Mouse (Mus musculus) activated CD4-positive, CD25-positive, alpha-beta regulatory T cell, adult 9 weeks (primary cell): Measurements from ENCODE around the gene Defb29. TPM values are rescaled to one million over a fixed set of nuclear protein-coding genes. Genes with fewer than 3 reads are reported as not detected.

Experiments used
- polyA plus RNA-seq: library from polyadenylated mRNA; unstranded; fragments of 100-300 nt; shearing (Covaris generic); gene quantifications from one replicate; pipeline ENCODE4 v1.2.1, GENCODE M21; 2017

The Defb29 gene
- not detected for polyA plus RNA-seq

GRCm38 (mm10) chr2:152539944-152540710, at the start of gene Defb29:
Gene Defb29, minus strand, starts transcription at chr2:152540098.

GRCm38 (mm10) chr2:152580107-152580506, 40.2 kb upstream of the Defb29 start, which contains the start of gene Defb19:
Gene Defb19, minus strand, starts transcription at chr2:152580312.

GRCm38 (mm10) chr2:152572114-152572794, 32.4 kb upstream of the Defb29 start, which contains the start of gene Defb21:
Gene Defb21, plus strand, starts transcription at chr2:152572744.

GRCm38 (mm10) chr2:152569038-152569437, 29.1 kb upstream of the Defb29 start, which contains the start of gene Gm17416:
Gene Gm17416, plus strand, starts transcription at chr2:152569338.

GRCm38 (mm10) chr2:152517981-152518380, 21.9 kb downstream of the Defb29 start, which contains the start of gene Defb28:
Gene Defb28, plus strand, starts transcription at chr2:152518255.

GRCm38 (mm10) chr2:152511592-152511991, 28.3 kb downstream of the Defb29 start, which contains the start of gene Defb26:
Gene Defb26, minus strand, starts transcription at chr2:152511692.

GRCm38 (mm10) chr2:152490038-152490437, 49.9 kb downstream of the Defb29 start, which contains the start of gene Defb22:
Gene Defb22, minus strand, starts transcription at chr2:152490138.

Other genes with a start within 250 kb of the Defb29 start
- 39.3 TPM for gene Tbc1d20, start 246.3 kb downstream of the Defb29 start, polyA plus RNA-seq
- gene Rbck1, start 207.4 kb downstream of the Defb29 start, polyA plus RNA-seq = 339 TPM
- gene Trib3, start 196.1 kb downstream of the Defb29 start, polyA plus RNA-seq = 3.7 TPM
- not detected for gene Nrsn2, start 163.5 kb downstream of the Defb29 start, polyA plus RNA-seq
- 0.06 TPM for gene Sox12, start 142.0 kb downstream of the Defb29 start, polyA plus RNA-seq
- 1.2 TPM for gene Zcchc3, start 125.1 kb downstream of the Defb29 start, polyA plus RNA-seq
- not detected for gene 6820408C15Rik, start 124.5 kb downstream of the Defb29 start, polyA plus RNA-seq
- gene Defb23, start 75.5 kb downstream of the Defb29 start, polyA plus RNA-seq = not detected
- gene Defb20, start 63.0 kb downstream of the Defb29 start, polyA plus RNA-seq = not detected
- gene Defb22, start 50.0 kb downstream of the Defb29 start, polyA plus RNA-seq = not detected
- not detected for gene Defb26, start 28.4 kb downstream of the Defb29 start, polyA plus RNA-seq
- gene Defb28, start 21.8 kb downstream of the Defb29 start, polyA plus RNA-seq = not detected
- not detected for gene Gm17416, start 29.2 kb upstream of the Defb29 start, polyA plus RNA-seq
- not detected for gene Defb21, start 32.6 kb upstream of the Defb29 start, polyA plus RNA-seq
- gene Defb19, start 40.2 kb upstream of the Defb29 start, polyA plus RNA-seq = not detected
- not detected for gene Defb45, start 59.3 kb upstream of the Defb29 start, polyA plus RNA-seq
- not detected for gene Defb36, start 64.2 kb upstream of the Defb29 start, polyA plus RNA-seq
- not detected for gene Defb25, start 83.0 kb upstream of the Defb29 start, polyA plus RNA-seq
- not detected for gene Rem1, start 86.9 kb upstream of the Defb29 start, polyA plus RNA-seq
- 58.9 TPM for gene H13, start 129.4 kb upstream of the Defb29 start, polyA plus RNA-seq
- 3.2 TPM for gene Mcts2, start 146.9 kb upstream of the Defb29 start, polyA plus RNA-seq
- gene Id1, start 196.2 kb upstream of the Defb29 start, polyA plus RNA-seq = 0.60 TPM
- not detected for gene Cox4i2, start 214.1 kb upstream of the Defb29 start, polyA plus RNA-seq